Mouse (Mus musculus) liver, embryonic 14.5 days (tissue): ENCODE results near the gene Morc1. TPM values are rescaled to one million over a fixed set of nuclear protein-coding genes. Genes with fewer than 3 reads are reported as not detected.

Experiments used
- ATAC-seq: fragments of 200-750 bp; cut with Nextera tagmentation; 2 replicates; pipeline ENCODE4 v1.8.0; 2017; ENCODE audit warnings: moderate number of reproducible peaks, mild to moderate bottlenecking, moderate library complexity; ENCODE audit not compliant: insufficient read depth
- DNase-seq, 3 experiments: peaks; one replicate each; pipeline ENCODE4 v3.0.0-alpha.2; 2012 to 2013; ENCODE audit warnings: low read depth in 3 of 3, low spot score in 3 of 3
- H3K27ac ChIP-seq: fragments of 300-500 bp; sonication (generic); 2 replicates; pipeline ENCODE4 v1.5.1; 2014; ENCODE audit warnings: moderate library complexity, mild to moderate bottlenecking, control low read depth, inconsistent platforms
- H3K27me3 ChIP-seq: fragments of 300-500 bp; sonication (generic); 2 replicates; pipeline ENCODE4 v1.6.1; 2014; ENCODE audit warnings: mild to moderate bottlenecking, low read length, moderate library complexity; ENCODE audit not compliant: control insufficient read depth, insufficient read depth
- H3K36me3 ChIP-seq: fragments of 300-500 bp; sonication (generic); replicated peaks from 2 replicates; pipeline ENCODE4 v1.6.1; 2014; ENCODE audit warnings: low read depth; ENCODE audit not compliant: control insufficient read depth, insufficient read depth
- H3K4me1 ChIP-seq, 2 experiments: fragments of 200-500 bp in 1 of 2; fragments of 300-500 bp in 1 of 2; sonication (generic) in 1 of 2; replicated peaks; 2 replicates each; pipeline ENCODE4 v1.6.1; 2012 to 2014; ENCODE audit warnings: antibody characterized with exemption in 1 of 2, inconsistent platforms in 1 of 2, low read length in 1 of 2; ENCODE audit not compliant: control insufficient read depth in 2 of 2, insufficient read depth in 2 of 2
- H3K4me2 ChIP-seq: fragments of 300-500 bp; sonication (generic); 2 replicates; pipeline ENCODE4 v1.6.1; 2014; ENCODE audit warnings: low read depth, mild to moderate bottlenecking, control low read depth, moderate library complexity
- H3K4me3 ChIP-seq, 2 experiments: fragments of 200-500 bp in 1 of 2; fragments of 300-500 bp in 1 of 2; sonication (generic) in 1 of 2; 2 replicates each; pipeline ENCODE4 v1.5.1; 2012 to 2014; ENCODE audit warnings: low read depth in 2 of 2, low read length in 2 of 2, mild to moderate bottlenecking in 2 of 2, control low read depth in 1 of 2, inconsistent platforms in 1 of 2, moderate library complexity in 1 of 2; ENCODE audit not compliant: insufficient read depth in 1 of 2
- H3K9ac ChIP-seq: fragments of 300-500 bp; sonication (generic); replicated peaks from 2 replicates; pipeline ENCODE4 v1.6.1; 2014; ENCODE audit warnings: mild to moderate bottlenecking, control low read depth, moderate library complexity
- H3K9me3 ChIP-seq: fragments of 300-500 bp; sonication (generic); 2 replicates; pipeline ENCODE4 v1.6.1; 2016; ENCODE audit warnings: low read length, mixed read lengths; ENCODE audit not compliant: control insufficient read depth
- CTCF ChIP-seq: IDR thresholded peaks from 2 replicates; pipeline ENCODE4 v1.5.1; 2016; ENCODE audit warnings: antibody characterized with exemption, low read depth, control low read depth
- EP300 ChIP-seq: IDR thresholded peaks from 2 replicates; pipeline ENCODE4 v1.6.1; 2016; ENCODE audit warnings: antibody characterized with exemption, low read depth
- WGBS: fragments of 180-500 bp; shearing (Covaris S2); extraction: QIAGEN DNeasy Blood & Tissue Kit; methylation state at CpG from one replicate; pipeline ENCODE4 v1.1.7; 2014; ENCODE audit not compliant: insufficient replicate concordance; 5-methylcytosine and 5-hydroxymethylcytosine counted together
- polyA plus RNA-seq, 2 experiments: library from polyadenylated mRNA; depleted of rRNA in 1 of 2; stranded (reverse) in 1 of 2; unstranded in 1 of 2; fragments of >200 nt; fragmentation: Nextera tagmentation in 1 of 2; extraction: Ambion mirVana in 1 of 2; gene quantifications; 2 replicates each; pipeline versions ENCODE4 v1.2.1 to v1.2.3; 2012 to 2014

The Morc1 gene
- polyA plus RNA-seq, 2 experiments, result not detected

GRCm38 (mm10) chr16:48519569-48519968 is 88.5 kb downstream of the Morc1 start:
- H3K4me3 ChIP-seq, result no peak overlapping the region
- H3K4me2 ChIP-seq, result no peak overlapping the region
- no peak overlapping the region for H3K9ac ChIP-seq
- no peaks in the 10 kb centered on the region for H3K27me3 ChIP-seq
- no peaks in the 10 kb centered on the region for H3K4me1 ChIP-seq
- ATAC-seq (no peak), DNase-seq (no peak)
- H3K9me3 ChIP-seq, result no peaks in the 10 kb centered on the region
- TF ChIP-seq EP300 (no peak), CTCF (no peak)
- H3K27ac ChIP-seq, result no peak overlapping the region
- no peaks in the 10 kb centered on the region for H3K36me3 ChIP-seq

GRCm38 (mm10) chr16:48537108-48537507 is 106.1 kb downstream of the Morc1 start:
- WGBS, result 67% methylated on average over 5 of the region's 5 CpGs
- Histone ChIP-seq H3K4me3 (no peak overlapping the region), H3K4me2 (no peak overlapping the region), H3K27ac (no peak overlapping the region), H3K4me1 (no peaks in the 10 kb centered on the region), H3K9ac (no peak overlapping the region), H3K9me3 (no peaks in the 10 kb centered on the region), H3K27me3 (no peaks in the 10 kb centered on the region), H3K36me3 (no peaks in the 10 kb centered on the region)
- DNase-seq (no peak), ATAC-seq (no peak)
- TF ChIP-seq CTCF (no peak), EP300 (no peak)

- ATAC-seq (no peak), DNase-seq (no peak)
- no peaks in the 10 kb centered on the region for H3K27me3 ChIP-seq
- no peak overlapping the region for H3K4me2 ChIP-seq
- WGBS, result 58% methylated on average over 11 of the region's 11 CpGs
- H3K4me1 ChIP-seq, result no peaks in the 10 kb centered on the region
- TF ChIP-seq CTCF (no peak), EP300 (no peak)
- no peaks in the 10 kb centered on the region for H3K9me3 ChIP-seq
- no peak overlapping the region for H3K27ac ChIP-seq
- no peak overlapping the region for H3K9ac ChIP-seq
- H3K36me3 ChIP-seq, result no peaks in the 10 kb centered on the region
- no peak overlapping the region for H3K4me3 ChIP-seq
Measured at GRCm38 (mm10) chr16:48562290-48563080, 131.4 kb downstream of the Morc1 start.

- Histone ChIP-seq H3K9me3 (no peaks in the 10 kb centered on the region), H3K36me3 (no peaks in the 10 kb centered on the region), H3K27ac (no peak overlapping the region), H3K4me3 (no peak overlapping the region), H3K4me1 (no peaks in the 10 kb centered on the region), H3K27me3 (no peaks in the 10 kb centered on the region), H3K4me2 (no peak overlapping the region), H3K9ac (no peak overlapping the region)
- no peak for ATAC-seq
- WGBS, result 18% methylated on average over 9 of the region's 9 CpGs
- TF ChIP-seq EP300, result no peak
- TF ChIP-seq CTCF, result peak; percentile 82
- peak; percentile 7 to 13 (median 9) for DNase-seq
Measured at GRCm38 (mm10) chr16:48570354-48570753, 139.3 kb downstream of the Morc1 start.

- H3K4me2 ChIP-seq, result no peak overlapping the region
- 36% methylated on average over 5 of the region's 5 CpGs for WGBS
Measured at GRCm38 (mm10) chr16:48574072-48574471, 143.0 kb downstream of the Morc1 start.

More at GRCm38 (mm10) chr16:48574072-48574471, 143.0 kb downstream of the Morc1 start:
- no peak overlapping the region for H3K4me3 ChIP-seq
- TF ChIP-seq CTCF (no peak), EP300 (no peak)
- H3K9me3 ChIP-seq, result no peaks in the 10 kb centered on the region
- no peak overlapping the region for H3K9ac ChIP-seq
- no peaks in the 10 kb centered on the region for H3K4me1 ChIP-seq
- no peak overlapping the region for H3K27ac ChIP-seq
- H3K36me3 ChIP-seq, result no peaks in the 10 kb centered on the region
- DNase-seq, result no peak
- no peaks in the 10 kb centered on the region for H3K27me3 ChIP-seq
- no peak for ATAC-seq
